Mouse (Mus musculus): ENCODE measurements at regions not wholly inside any gene's neighbourhood (a gene's known extent, or its start where the extent isn't known, plus 50 kb on each side); places are given as distances from the start of the nearest gene placed in this dataset.

- peak in 1 of 2 experiments; percentile 35 for DNase-seq (ENCODE audit: extremely low spot score in 1 of 2, low spot score in 2 of 2)
- intact Hi-C loops (cut with DNase I), result loop anchor here (10.0 kb wide), 2 partner anchors 144 to 176 kb away; partner anchors contain the start of gene Tmem178
Observed at GRCm38 (mm10) chr17:80800877-80801276, 72.6 kb upstream of the Map4k3 start.

DNA sequence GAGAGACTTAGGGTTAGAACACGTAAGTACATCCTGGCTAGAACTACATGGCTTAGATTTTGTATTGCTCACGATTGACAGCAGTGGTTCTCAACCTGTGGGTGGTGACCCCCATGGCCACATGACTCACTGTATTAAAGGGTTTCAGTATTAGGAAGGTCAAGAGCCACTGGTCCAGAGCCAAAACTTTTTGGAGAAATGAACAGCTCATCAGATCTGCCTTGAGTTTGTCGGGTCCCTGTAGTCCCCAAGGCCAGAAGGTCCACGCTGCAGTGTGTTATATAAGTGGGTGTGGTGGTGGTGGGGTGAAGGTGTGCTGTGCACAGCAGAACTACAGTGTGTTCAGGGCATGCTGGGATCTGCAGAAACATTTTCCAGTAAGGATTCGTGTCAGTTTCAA is 72.2 kb upstream of the Map4k3 start:
- no peak for DNase-seq (ENCODE audit: extremely low spot score in 1 of 2, low spot score in 2 of 2)
- intact Hi-C loops (cut with DNase I), result loop anchor here (10.0 kb wide), 2 partner anchors 144 to 176 kb away; partner anchors contain the start of gene Tmem178

GRCm38 (mm10) chr17:80799061-80799460 is 70.8 kb upstream of the Map4k3 start:
- intact Hi-C loops (cut with DNase I), result no loop called here
- no peak for DNase-seq (ENCODE audit: extremely low spot score in 1 of 2, low spot score in 2 of 2)

DNA sequence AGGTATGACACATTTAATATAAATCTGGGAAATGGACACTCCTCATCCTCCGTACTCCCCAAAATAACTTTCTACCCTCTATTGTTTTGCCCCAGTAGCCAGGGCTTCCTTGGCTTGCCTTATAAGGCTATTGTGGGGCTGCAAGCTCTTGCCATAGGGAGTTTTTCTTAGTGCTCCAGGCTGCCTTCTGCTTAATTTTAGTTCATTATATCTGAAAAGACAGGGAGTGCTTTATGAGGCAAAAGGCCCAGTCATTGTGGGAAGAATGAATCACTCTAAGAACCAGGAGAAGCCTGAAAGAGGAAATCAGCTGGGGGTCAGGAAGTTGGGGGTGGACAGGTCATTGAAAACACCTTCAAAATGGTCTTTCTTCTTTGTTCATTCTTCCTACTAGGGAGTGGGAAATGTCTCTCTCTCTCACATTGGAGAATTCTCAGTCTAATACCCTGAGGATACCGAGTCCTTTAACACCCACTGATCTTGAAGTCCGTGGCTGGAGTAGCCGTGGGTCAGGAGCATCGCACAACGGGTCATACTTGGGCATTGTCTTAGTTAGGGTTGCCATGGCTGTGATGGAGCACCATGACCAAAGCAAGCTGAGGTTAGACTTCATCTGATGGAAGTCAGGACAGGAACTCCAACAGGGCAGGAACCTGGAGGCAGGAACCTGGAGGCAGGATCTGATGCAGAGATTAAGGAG is 70.1 kb upstream of the Map4k3 start:
- intact Hi-C loops (cut with DNase I), result no loop called here
- no peak for DNase-seq (ENCODE audit: extremely low spot score in 1 of 2, low spot score in 2 of 2)

- no peak for DNase-seq (ENCODE audit: extremely low spot score in 1 of 2, low spot score in 2 of 2)
- intact Hi-C loops (cut with DNase I), result no loop called here
Observed at GRCm38 (mm10) chr17:80796790-80797189, 68.5 kb upstream of the Map4k3 start.

DNA sequence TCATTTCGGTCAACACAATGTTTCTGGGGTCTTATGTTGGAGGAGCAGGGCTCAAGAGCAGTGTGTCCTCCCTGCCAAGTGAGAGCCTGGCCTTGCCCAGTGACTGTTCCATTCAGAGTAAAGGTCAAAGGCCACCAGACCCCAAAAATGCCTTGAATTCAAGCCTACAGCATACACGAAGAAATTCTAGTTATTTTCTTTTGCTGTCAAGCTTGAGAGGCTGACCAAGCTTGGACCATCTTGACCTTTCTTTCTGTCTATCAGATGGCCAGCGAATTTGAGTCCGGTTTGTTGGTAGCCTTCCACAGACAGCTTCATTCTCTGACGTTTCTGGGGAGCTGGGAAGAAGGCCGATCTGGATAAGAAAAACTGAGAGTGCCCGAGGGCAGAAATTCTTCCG is 68.1 kb upstream of the Map4k3 start:
- intact Hi-C loops (cut with DNase I), result no loop called here
- DNase-seq (ENCODE audit: extremely low spot score in 1 of 2, low spot score in 2 of 2), result no peak

DNA sequence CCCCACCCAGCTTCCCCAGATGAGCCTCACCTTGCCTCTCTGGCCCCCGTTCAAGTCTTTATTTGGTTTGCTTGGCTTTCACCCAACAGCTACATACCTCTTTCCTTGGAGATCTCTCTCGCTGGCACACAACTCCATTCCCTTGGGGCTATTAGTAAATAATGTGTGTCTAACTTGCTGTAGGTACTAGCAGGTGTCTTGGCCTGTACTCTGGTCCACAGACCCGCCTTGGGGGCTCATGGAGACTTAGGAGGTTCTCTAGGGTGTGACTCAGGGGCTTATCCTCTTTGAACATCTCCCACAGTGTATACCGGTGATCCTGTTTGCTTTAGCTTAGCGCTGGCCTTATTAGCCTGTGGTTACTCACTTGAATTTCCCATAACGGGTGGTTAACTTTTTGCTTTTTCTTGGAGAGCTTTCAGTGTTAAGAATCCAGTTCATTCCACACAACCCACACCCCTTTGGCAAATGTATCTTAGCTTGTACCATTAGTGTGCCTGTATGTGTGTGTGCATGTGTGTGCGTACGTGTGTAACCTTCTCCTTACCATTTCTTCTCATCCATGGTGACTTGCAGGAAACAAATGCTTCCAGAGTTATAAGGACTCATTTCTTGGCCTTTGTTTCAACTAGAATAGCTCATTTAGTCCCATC is 67.3 kb upstream of the Map4k3 start:
- DNase-seq (ENCODE audit: extremely low spot score in 1 of 2, low spot score in 2 of 2), result no peak
- intact Hi-C loops (cut with DNase I), result no loop called here

- DNase-seq (ENCODE audit: extremely low spot score in 1 of 2, low spot score in 2 of 2), result no peak
- intact Hi-C loops (cut with DNase I), result no loop called here
Observed at GRCm38 (mm10) chr17:80792605-80793004, 64.3 kb upstream of the Map4k3 start.

DNA sequence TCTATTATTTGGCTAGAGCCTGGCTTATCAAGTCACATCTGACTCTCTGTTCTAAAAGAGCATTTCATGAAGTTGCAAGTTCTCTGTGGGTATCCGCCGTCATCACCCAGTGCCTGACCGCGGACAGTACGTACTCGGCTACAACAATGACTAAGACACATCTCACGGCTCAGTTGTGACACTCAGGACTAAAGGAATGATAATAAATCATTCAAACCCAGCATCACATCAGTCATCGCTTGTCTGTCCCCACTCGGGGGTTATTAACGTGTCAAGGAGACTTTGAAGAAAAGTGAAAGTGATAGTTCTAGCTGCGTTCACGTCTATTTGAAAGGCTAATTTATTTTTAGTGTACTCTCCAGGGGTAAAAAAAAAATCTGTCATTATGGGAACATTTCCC is 61.4 kb upstream of the Map4k3 start:
- intact Hi-C loops (cut with DNase I), result no loop called here

DNA sequence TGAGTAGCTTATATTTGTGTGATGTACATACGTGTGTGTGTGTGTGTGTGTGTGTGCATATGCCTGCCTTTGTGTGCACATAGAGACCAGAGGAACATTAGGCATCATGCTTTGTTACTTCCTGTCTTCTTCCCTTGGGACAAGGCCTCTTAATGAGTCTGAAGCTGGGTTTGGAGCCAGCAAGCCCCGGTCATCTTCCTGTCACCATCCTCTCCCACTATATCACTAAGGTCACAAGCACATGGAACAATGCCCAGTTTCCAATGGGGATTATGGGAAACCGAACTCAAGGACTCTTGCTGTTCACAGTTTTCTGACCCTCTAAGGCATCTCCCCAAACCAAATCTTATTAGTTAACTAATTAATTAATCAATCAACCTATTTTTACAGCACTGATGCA is 60.7 kb upstream of the Map4k3 start:
- DNase-seq (ENCODE audit: extremely low spot score in 1 of 2, low spot score in 2 of 2), result no peak
- intact Hi-C loops (cut with DNase I), result no loop called here

More for the DNA sequence above, 61.4 kb upstream of the Map4k3 start:
- DNase-seq (ENCODE audit: extremely low spot score in 1 of 2, low spot score in 2 of 2), result no peak

- no peak for DNase-seq (ENCODE audit: extremely low spot score in 1 of 2, low spot score in 2 of 2)
- intact Hi-C loops (cut with DNase I), result no loop called here
Observed at GRCm38 (mm10) chr17:80786858-80787257, 58.6 kb upstream of the Map4k3 start.

DNA sequence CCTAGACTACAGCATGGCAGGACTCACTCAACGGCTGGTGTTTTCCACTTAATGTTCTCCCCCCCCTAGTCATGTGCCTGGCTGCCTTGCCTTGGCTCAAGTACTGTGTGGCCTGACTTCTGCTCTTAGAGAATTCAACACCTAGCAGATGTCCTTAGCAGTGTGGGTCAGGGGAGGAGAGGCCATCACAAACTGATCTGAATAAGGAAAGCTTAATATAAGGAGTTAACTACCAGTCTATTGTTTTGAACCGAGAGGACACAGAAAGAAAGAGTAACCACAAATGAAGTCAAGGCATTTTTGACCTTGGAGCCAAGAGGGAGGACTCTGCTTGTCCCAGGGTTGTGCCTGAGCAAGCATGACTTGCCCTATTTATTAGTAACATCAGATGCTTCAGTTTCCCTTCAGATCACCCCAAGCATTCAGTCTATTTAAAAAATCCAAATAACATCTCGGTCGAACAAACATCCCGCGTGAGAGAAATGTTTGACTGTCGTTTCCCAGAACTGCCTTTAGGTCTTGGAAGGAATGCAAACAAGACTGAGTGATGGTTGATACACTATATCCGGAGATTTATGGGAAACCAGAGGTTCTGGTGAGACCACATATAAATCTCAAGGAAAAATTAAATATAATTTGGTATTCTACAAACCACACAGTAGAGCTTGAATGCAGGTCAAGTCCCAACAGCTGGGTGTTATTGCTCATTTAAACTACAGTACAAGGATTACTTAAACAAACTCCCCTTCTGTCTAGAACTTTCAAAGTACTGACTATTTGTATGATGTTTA is 58.0 kb upstream of the Map4k3 start:
- no peak for DNase-seq (ENCODE audit: extremely low spot score in 1 of 2, low spot score in 2 of 2)
- intact Hi-C loops (cut with DNase I), result no loop called here

DNA sequence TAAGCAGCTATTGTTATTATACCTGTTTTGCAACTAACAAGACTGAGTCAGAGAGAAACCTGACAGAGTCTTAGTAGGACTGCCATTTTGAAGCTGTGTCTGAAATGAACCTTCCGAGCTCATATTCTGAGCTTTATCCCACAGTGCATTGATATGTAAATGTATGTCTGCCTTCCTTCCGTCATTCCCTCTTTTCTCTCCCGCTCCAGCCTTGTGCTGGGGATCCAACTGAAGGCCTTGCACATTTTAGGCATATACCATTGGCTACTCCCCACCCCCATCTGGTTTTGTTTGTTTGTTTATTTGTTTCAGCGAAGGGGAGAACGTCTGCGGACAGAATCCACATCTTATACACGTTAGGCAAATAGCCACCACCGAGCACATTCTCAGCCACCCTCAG is 57.2 kb upstream of the Map4k3 start:
- intact Hi-C loops (cut with DNase I), result no loop called here

GRCm38 (mm10) chr17:80785049-80785448 is 56.8 kb upstream of the Map4k3 start:
- no peak for DNase-seq (ENCODE audit: extremely low spot score in 1 of 2, low spot score in 2 of 2)
- intact Hi-C loops (cut with DNase I), result no loop called here

More for the DNA sequence above, 57.2 kb upstream of the Map4k3 start:
- no peak for DNase-seq (ENCODE audit: extremely low spot score in 1 of 2, low spot score in 2 of 2)

- no peak for DNase-seq (ENCODE audit: extremely low spot score in 1 of 2, low spot score in 2 of 2)
- intact Hi-C loops (cut with DNase I), result no loop called here
Observed at GRCm38 (mm10) chr17:80782233-80782632, 53.9 kb upstream of the Map4k3 start.

DNA sequence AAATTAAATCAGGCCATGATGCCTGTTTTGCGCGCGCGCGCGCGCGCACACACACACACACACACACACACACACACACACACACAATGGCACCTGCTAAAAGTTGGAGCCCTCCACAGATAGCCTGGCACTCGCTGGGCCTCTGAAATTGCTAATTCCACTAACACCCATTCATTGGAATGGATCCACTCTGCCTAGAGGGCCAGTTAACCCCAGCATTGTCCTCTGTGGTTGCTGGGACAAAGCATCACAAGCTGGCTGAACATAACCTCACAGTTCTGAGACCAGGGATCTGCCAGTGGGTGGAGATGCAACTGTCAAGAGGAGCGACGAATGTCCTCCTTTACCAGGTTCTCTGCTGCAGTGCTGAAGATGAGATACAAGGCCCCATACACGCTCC is 53.3 kb upstream of the Map4k3 start:
- intact Hi-C loops (cut with DNase I), result no loop called here
- DNase-seq (ENCODE audit: extremely low spot score in 1 of 2, low spot score in 2 of 2), result no peak

DNA sequence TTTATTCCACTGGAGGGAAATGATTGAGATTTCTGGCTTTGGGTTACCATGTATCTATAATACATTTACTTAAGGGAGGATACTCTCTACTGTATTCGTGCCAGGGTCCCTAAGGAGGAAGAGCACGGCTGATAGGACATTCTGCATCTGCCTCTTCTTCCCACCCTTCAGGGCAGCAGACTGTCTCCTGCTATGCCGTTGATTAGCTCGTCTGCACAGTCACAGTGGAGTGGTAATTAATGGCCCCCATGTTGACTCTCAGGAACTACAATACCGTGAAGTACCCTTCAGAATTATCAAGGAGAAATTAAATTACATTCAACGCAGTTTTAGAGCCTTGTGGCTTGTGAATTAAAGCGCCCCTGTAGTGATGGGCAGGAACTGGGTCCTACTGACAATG is 52.0 kb upstream of the Map4k3 start:
- intact Hi-C loops (cut with DNase I), result no loop called here

DNA sequence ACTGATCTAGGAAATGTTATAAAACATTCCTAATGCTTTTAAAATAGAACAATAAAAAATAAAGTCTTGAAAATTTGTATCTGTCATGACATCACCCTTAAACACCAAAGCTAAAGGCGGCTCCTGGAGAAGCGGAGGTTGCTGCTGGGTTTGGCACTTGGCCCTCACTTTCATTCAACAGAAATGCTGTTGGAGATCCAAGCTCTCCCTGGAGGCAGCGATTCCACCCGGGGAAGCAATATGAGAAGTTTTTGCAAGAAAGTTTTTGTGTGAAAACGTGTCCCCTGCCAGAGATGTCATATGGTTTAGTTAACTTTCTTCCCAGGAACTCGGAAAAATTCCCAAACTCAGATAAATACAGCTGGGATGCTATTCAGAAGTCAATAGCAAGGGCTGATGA is 51.5 kb upstream of the Map4k3 start:
- DNase-seq (ENCODE audit: extremely low spot score in 1 of 2, low spot score in 2 of 2), result peak in 1 of 2 experiments; percentile 77
- intact Hi-C loops (cut with DNase I), result no loop called here

More for the DNA sequence above, 52.0 kb upstream of the Map4k3 start:
- no peak for DNase-seq (ENCODE audit: extremely low spot score in 1 of 2, low spot score in 2 of 2)
